13 mouse cellular contexts compared by ENCODE assay signal in genomic region chr10:82989418-82990025, GRCm38 (mm10). TPM values are rescaled to one million over a fixed set of nuclear protein-coding genes. Genes with fewer than 3 reads are reported as not detected.
DNase-seq lines count a peak whose midpoint lies in the region; ATAC-seq and TF ChIP-seq lines count a peak whose summit lies in the region.
"Had no signal": no experiment of that assay in that cellular context is flagged by ENCODE, and none has a peak within 500 bp of the region (broad histone marks: within the 10 kb centered on the region; RNA-seq: fewer than 3 reads in every experiment).

No protein-coding gene starts in this region.

- H3K9me3 ChIP-seq in heart, embryonic 14.5 days (ENCODE audit: control insufficient read depth, low read length), result no peaks in the 10 kb centered on the region
- no peaks in the 10 kb centered on the region for H3K9me3 ChIP-seq in embryonic facial prominence, embryonic 13.5 days
- no peaks in the 10 kb centered on the region for H3K9me3 ChIP-seq in liver, embryonic 14.5 days (ENCODE audit: control insufficient read depth, low read length)

- H3K9ac ChIP-seq in heart, embryonic 14.5 days (ENCODE audit: low read length), result 0 out of 2 replicates have a peak overlapping the region, but pooled peaks have one; percentile 5
- no peak overlapping the region for H3K9ac ChIP-seq in embryonic facial prominence, embryonic 13.5 days
- H3K9ac ChIP-seq in liver, embryonic 14.5 days (replicated peaks), result no peak overlapping the region

- peaks cover 30 to 52% of the 10 kb centered on the region in 2 experiments for H3K4me1 ChIP-seq in heart, embryonic 14.5 days (ENCODE audit: control insufficient read depth in 2 of 2, insufficient read depth in 2 of 2, low read length in 2 of 2)
- peaks cover 64% of the 10 kb centered on the region for H3K4me1 ChIP-seq in embryonic facial prominence, embryonic 13.5 days
- H3K4me1 ChIP-seq in liver, embryonic 14.5 days (replicated peaks; ENCODE audit: control insufficient read depth in 2 of 2, insufficient read depth in 2 of 2, low read length in 1 of 2), result peaks cover 67 to 68% of the 10 kb centered on the region in 2 experiments

- no peak for TF ChIP-seq EP300 in liver, embryonic 14.5 days (IDR thresholded peaks at IDR 0.05; ENCODE audit: low read depth)

- H3K27me3 ChIP-seq in heart, embryonic 14.5 days (ENCODE audit: control insufficient read depth, insufficient read depth, low read length), result no peaks in the 10 kb centered on the region
- H3K27me3 ChIP-seq in embryonic facial prominence, embryonic 13.5 days, result peaks cover 7% of the 10 kb centered on the region
- H3K27me3 ChIP-seq in liver, embryonic 14.5 days (ENCODE audit: control insufficient read depth, insufficient read depth, low read length), result peaks cover under 1% of the 10 kb centered on the region

- no peak for ATAC-seq in heart, embryonic 14.5 days (ENCODE audit: insufficient number of reproducible peaks, insufficient read depth, low FRiP score, low read depth)
- no peak for ATAC-seq in embryonic facial prominence, embryonic 13.5 days (ENCODE audit: insufficient number of reproducible peaks, insufficient read depth, low FRiP score, low TSS enrichment, low read depth)
- no peak for ATAC-seq in liver, embryonic 14.5 days (ENCODE audit: insufficient read depth)
- ATAC-seq: lung, postnatal 0 days had no signal

- no peak overlapping the region for H3K4me3 ChIP-seq in heart, embryonic 14.5 days (ENCODE audit: control insufficient read depth in 1 of 2, insufficient read depth in 1 of 2, low read depth in 1 of 2, low read length in 2 of 2)
- H3K4me3 ChIP-seq in embryonic facial prominence, embryonic 13.5 days, result no peak overlapping the region
- no peak overlapping the region for H3K4me3 ChIP-seq in liver, embryonic 14.5 days (ENCODE audit: insufficient read depth in 1 of 2, low read depth in 2 of 2, low read length in 2 of 2)

- DNase-seq in heart, postnatal 4 days, result no peak
- peak; percentile 24 for DNase-seq in 3T3-L1 (ENCODE audit: low read depth, low spot score)
- no peak for DNase-seq in liver, embryonic 14.5 days (ENCODE audit: low read depth in 3 of 3, low spot score in 3 of 3)
- DNase-seq in natural killer cell, adult 2 months (ENCODE audit: low spot score in 2 of 2), result no peak
- DNase-seq in left cerebral cortex, postnatal 10 days (ENCODE audit: extremely low spot score in 1 of 2, low spot score in 2 of 2), result no peak
- no peak for DNase-seq in cerebellum, postnatal 25 days
- DNase-seq: cerebellum, postnatal 10 days; gastrocnemius, postnatal 36 days; right cerebral cortex, adult 18-20 months; thymus, postnatal 4 days had no signal

- intact Hi-C loops in left cerebral cortex, postnatal 10 days (cut with DNase I), result loop anchor here (5.0 kb wide), 3 partner anchors 38 to 203 kb away; no protein-coding TSS in a partner anchor

- no peak overlapping the region for H3K27ac ChIP-seq in heart, embryonic 14.5 days (replicated peaks in 1 of 2; ENCODE audit: control insufficient read depth in 1 of 2, insufficient read depth in 1 of 2, low read depth in 2 of 2, low read length in 2 of 2)
- no peak overlapping the region for H3K27ac ChIP-seq in embryonic facial prominence, embryonic 13.5 days
- peak overlapping the region; percentile 13; the same call in 1 of the 2 replicates for H3K27ac ChIP-seq in liver, embryonic 14.5 days

- WGBS in heart, embryonic 14.5 days, result 71% methylated on average over 13 of the region's 13 CpGs
- 51% methylated on average over 13 of the region's 13 CpGs for WGBS in embryonic facial prominence, embryonic 13.5 days
- WGBS in liver, embryonic 14.5 days (ENCODE audit: insufficient replicate concordance), result 63% methylated on average over 13 of the region's 13 CpGs

- peak overlapping the region; percentile 20; the same call in 1 of the 2 replicates for H3K4me2 ChIP-seq in heart, embryonic 14.5 days (ENCODE audit: low read length)
- H3K4me2 ChIP-seq in embryonic facial prominence, embryonic 13.5 days, result peak overlapping the region; percentile 23; the same call in 1 of the 2 replicates
- peak overlapping the region; percentile 95 for H3K4me2 ChIP-seq in liver, embryonic 14.5 days (ENCODE audit: low read depth)

- no peaks in the 10 kb centered on the region for H3K36me3 ChIP-seq in heart, embryonic 14.5 days (ENCODE audit: control insufficient read depth, insufficient read depth, low read length)
- no peaks in the 10 kb centered on the region for H3K36me3 ChIP-seq in embryonic facial prominence, embryonic 13.5 days
- H3K36me3 ChIP-seq in liver, embryonic 14.5 days (replicated peaks; ENCODE audit: control insufficient read depth, insufficient read depth, low read depth), result no peaks in the 10 kb centered on the region

- TF ChIP-seq CTCF in liver, embryonic 14.5 days (IDR thresholded peaks at IDR 0.05; ENCODE audit: low read depth), result no peak

RNA-seq across cellular contexts. Expression of gene Chst11, which starts 4.2 kb away (rescaled TPM):
- polyA plus RNA-seq in heart, embryonic 14.5 days (2014; fragmentation: Nextera tagmentation; extraction: Ambion mirVana), result 3.3 and 3.5 TPM in 2 replicates
- total RNA-seq in heart, postnatal 4 days (2021), result 1 to 10 TPM; 3.6 to 5.2 TPM
- 2.6 and 3.6 TPM in 2 replicates for polyA plus RNA-seq in embryonic facial prominence, embryonic 13.5 days (2015; fragmentation: Nextera tagmentation; extraction: Ambion mirVana)
- polyA plus RNA-seq in liver, embryonic 14.5 days (2012; rRNA removed), result 5.2 TPM in 2 replicates
- polyA plus RNA-seq in liver, embryonic 14.5 days (2014; fragmentation: Nextera tagmentation; extraction: Ambion mirVana), result 1.8 and 2.0 TPM in 2 replicates
- total RNA-seq in left cerebral cortex, postnatal 10 days (2021), result 10 to 100 TPM; 27.3 to 27.8 TPM

Comparison
In these comparisons a context has a peak if more than half of its experiments do, and no peak if none do; other contexts are left out.
1. H3K4me2 ChIP-seq: peak in every context shown above with its lines; median percentile 95 in liver, embryonic 14.5 days; 23 in embryonic facial prominence, embryonic 13.5 days; 20 in heart, embryonic 14.5 days.